Mouse (Mus musculus): ENCODE measurements around the gene Irf1. TPM values are rescaled to one million over a fixed set of nuclear protein-coding genes. Genes with fewer than 3 reads are reported as not detected.
"Not testable (repeated sequence)": the region's sequence is repeated elsewhere in the genome, so short reads cannot be mapped to it uniquely, and the experiment has no call there.

Gene Irf1
- polyA plus RNA-seq, 1 experiment from 2014 or later, result 2.5 TPM

DNA sequence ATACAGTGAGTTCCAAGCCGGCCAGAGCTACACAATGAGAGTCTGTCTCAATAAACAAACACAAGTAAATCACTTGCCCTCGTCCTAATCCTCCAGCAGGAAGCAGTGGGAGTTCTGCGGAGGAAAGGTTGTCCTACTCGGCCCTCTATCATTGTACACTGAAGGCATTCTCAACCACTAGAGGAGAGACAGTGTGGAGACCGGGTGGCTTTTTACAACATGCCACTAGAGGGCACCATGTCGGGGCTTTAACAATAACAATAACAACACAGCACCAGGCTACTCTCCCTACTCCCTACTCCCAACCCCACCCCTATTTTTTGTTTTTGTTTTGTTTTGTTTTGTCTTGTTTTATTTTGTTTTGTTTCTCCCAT, 32.3 kb upstream of the Irf1 start:
- H3K9me3 ChIP-seq (ENCODE audit: control insufficient read depth, low read length), result no peaks in the 10 kb centered on the region
- H3K4me3 ChIP-seq (replicated peaks; ENCODE audit: low read length), result no peak overlapping the region
- H3K27me3 ChIP-seq (replicated peaks; ENCODE audit: control insufficient read depth, insufficient read depth, low read length), result no peaks in the 10 kb centered on the region
- no peak overlapping the region for H3K9ac ChIP-seq (replicated peaks; ENCODE audit: low read depth, low read length)
- no peak for ATAC-seq
- no peak overlapping the region for H3K27ac ChIP-seq (ENCODE audit: low read length)
- 47% methylated on average over 6 of the region's 6 CpGs for WGBS
- H3K4me1 ChIP-seq (replicated peaks; ENCODE audit: control insufficient read depth, insufficient read depth, low read length), result no peaks in the 10 kb centered on the region
- H3K4me2 ChIP-seq (ENCODE audit: low read length), result no peak overlapping the region
- no peaks in the 10 kb centered on the region for H3K36me3 ChIP-seq (ENCODE audit: control insufficient read depth, insufficient read depth)

DNA sequence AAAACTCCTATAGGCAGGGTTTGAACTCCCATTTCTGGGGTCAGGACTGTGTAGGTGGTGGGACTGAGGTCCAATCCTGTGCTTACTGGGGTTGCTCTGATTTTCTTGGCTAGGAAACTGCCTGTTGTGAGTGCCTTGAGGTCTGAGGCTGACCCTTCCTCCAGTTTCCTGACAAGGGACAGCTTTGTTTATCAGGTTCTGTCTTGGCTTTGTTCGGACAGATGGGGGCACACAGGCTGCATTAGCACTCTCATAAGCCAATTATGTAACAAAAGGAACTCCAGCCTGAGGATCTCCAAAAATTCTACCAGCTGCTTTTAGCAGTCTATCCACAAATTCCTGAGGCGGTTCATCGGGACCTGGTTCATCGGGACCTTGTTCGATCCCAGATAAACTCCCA, 27.5 kb upstream of the Irf1 start:
- ATAC-seq, result no peak
- H3K9me3 ChIP-seq (ENCODE audit: control insufficient read depth, low read length), result no peaks in the 10 kb centered on the region
- 4% methylated on average over 5 of the region's 5 CpGs for WGBS
- no peaks in the 10 kb centered on the region for H3K4me1 ChIP-seq (replicated peaks; ENCODE audit: control insufficient read depth, insufficient read depth, low read length)
- H3K27ac ChIP-seq (ENCODE audit: low read length), result no peak overlapping the region
- H3K4me3 ChIP-seq (replicated peaks; ENCODE audit: low read length), result no peak overlapping the region
- H3K27me3 ChIP-seq (replicated peaks; ENCODE audit: control insufficient read depth, insufficient read depth, low read length), result no peaks in the 10 kb centered on the region
- H3K36me3 ChIP-seq (ENCODE audit: control insufficient read depth, insufficient read depth), result no peaks in the 10 kb centered on the region
- no peak overlapping the region for H3K4me2 ChIP-seq (ENCODE audit: low read length)
- no peak overlapping the region for H3K9ac ChIP-seq (replicated peaks; ENCODE audit: low read depth, low read length)

DNA sequence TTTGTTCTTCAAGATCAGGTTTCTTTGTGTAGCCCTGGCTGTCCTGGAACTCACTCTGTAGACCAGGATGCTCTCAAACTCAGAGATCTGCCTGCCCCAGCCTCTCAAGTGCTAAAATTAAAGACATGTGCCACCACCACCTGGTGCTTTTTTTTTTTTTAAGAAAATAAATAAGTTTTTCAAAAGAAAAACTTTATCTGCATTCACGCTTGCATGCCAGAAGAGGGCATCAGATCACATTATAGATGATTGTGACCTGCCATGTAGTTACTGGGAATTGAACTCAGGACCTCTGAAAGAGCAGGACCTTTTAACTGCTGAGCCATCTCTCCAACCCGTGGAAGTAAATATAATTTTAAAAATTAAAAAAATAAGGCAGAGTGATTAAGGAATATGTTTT, 24.6 kb upstream of the Irf1 start:
- no peak overlapping the region for H3K27ac ChIP-seq (ENCODE audit: low read length)
- H3K4me3 ChIP-seq (replicated peaks; ENCODE audit: low read length), result no peak overlapping the region
- H3K9me3 ChIP-seq (ENCODE audit: control insufficient read depth, low read length), result no peaks in the 10 kb centered on the region
- WGBS, result 86% methylated on average over 2 of the region's 2 CpGs
- no peaks in the 10 kb centered on the region for H3K27me3 ChIP-seq (replicated peaks; ENCODE audit: control insufficient read depth, insufficient read depth, low read length)
- no peak overlapping the region for H3K9ac ChIP-seq (replicated peaks; ENCODE audit: low read depth, low read length)
- H3K36me3 ChIP-seq (ENCODE audit: control insufficient read depth, insufficient read depth), result no peaks in the 10 kb centered on the region
- H3K4me2 ChIP-seq (ENCODE audit: low read length), result no peak overlapping the region
- H3K4me1 ChIP-seq (replicated peaks; ENCODE audit: control insufficient read depth, insufficient read depth, low read length), result no peaks in the 10 kb centered on the region
- ATAC-seq, result no peak

DNA sequence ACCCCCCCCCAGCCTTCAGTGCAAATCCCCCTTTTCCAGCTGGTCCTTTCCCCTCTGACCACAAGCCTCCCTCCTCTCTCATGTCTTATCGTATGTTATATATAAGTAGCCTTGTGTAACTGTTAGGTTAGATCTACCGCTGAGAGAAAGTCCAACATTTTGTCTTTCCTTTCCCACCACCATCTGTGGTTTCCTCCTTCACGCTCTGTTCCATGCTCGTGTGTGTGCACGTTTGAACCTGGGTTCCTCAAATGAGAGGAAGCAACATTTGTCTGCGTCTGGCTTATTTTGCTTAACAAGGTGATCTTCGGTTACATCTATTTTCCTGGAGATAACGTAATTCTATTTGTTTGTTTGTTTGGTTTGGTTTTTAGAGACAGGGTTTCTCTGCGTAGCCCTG, 21.8 kb upstream of the Irf1 start:
- H3K27ac ChIP-seq (ENCODE audit: low read length), result no peak overlapping the region
- no peaks in the 10 kb centered on the region for H3K4me1 ChIP-seq (replicated peaks; ENCODE audit: control insufficient read depth, insufficient read depth, low read length)
- ATAC-seq, result no peak
- no peaks in the 10 kb centered on the region for H3K9me3 ChIP-seq (ENCODE audit: control insufficient read depth, low read length)
- 92% methylated on average over 9 of the region's 9 CpGs for WGBS
- H3K36me3 ChIP-seq (ENCODE audit: control insufficient read depth, insufficient read depth), result no peaks in the 10 kb centered on the region
- H3K9ac ChIP-seq (replicated peaks; ENCODE audit: low read depth, low read length), result no peak overlapping the region
- H3K27me3 ChIP-seq (replicated peaks; ENCODE audit: control insufficient read depth, insufficient read depth, low read length), result no peaks in the 10 kb centered on the region
- H3K4me3 ChIP-seq (replicated peaks; ENCODE audit: low read length), result no peak overlapping the region
- no peak overlapping the region for H3K4me2 ChIP-seq (ENCODE audit: low read length)

DNA sequence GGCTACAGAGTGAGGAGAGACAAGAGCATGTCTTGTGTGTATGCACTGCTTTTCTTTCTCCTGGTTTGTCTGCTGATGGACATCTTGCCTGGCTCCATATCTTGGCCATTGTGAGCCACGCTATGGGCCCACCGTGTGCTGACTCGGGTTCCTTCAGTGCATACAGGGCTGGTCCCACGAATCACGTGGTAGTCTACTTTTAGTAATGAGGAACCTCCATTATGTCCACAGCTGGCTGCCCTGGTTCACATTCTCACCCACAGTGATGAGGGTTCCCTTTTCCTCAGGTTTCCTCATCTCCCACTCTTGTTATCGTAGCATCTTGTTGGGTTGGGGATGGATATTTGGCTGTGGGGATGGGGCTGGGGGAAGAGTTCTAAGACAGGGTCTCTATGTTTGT, 21.2 kb upstream of the Irf1 start:
- Histone ChIP-seq H3K36me3 (ENCODE audit: control insufficient read depth, insufficient read depth) (no peaks in the 10 kb centered on the region), H3K4me1 (replicated peaks; ENCODE audit: control insufficient read depth, insufficient read depth, low read length) (no peaks in the 10 kb centered on the region), H3K4me3 (replicated peaks; ENCODE audit: low read length) (no peak overlapping the region), H3K27me3 (replicated peaks; ENCODE audit: control insufficient read depth, insufficient read depth, low read length) (no peaks in the 10 kb centered on the region), H3K9ac (replicated peaks; ENCODE audit: low read depth, low read length) (no peak overlapping the region), H3K27ac (ENCODE audit: low read length) (no peak overlapping the region), H3K4me2 (ENCODE audit: low read length) (no peak overlapping the region), H3K9me3 (ENCODE audit: control insufficient read depth, low read length) (no peaks in the 10 kb centered on the region)
- 87% methylated on average over 6 of the region's 6 CpGs for WGBS
- ATAC-seq, result no peak

DNA sequence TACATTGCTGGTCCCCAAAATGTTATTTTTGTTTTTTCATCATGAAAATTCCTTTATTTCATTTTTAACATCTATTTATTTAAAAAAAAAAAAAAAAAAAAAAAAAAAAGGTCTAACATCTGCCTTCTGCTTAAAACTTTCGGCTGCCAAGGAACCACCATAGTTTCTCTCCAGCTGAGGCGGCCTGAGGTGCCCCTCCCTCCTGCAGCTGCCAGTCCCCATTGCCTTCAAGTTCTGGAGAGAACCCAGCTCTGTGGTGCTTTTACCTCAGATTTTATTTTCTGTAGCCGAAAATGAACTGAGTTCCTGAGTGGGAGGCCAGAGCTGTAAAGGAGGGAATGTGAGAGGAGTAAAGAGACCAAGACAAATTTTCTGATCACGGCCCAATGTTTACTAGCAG, 20.5 kb upstream of the Irf1 start:
- Histone ChIP-seq H3K36me3 (ENCODE audit: control insufficient read depth, insufficient read depth) (no peaks in the 10 kb centered on the region), H3K4me1 (replicated peaks; ENCODE audit: control insufficient read depth, insufficient read depth, low read length) (no peaks in the 10 kb centered on the region), H3K27me3 (replicated peaks; ENCODE audit: control insufficient read depth, insufficient read depth, low read length) (no peaks in the 10 kb centered on the region), H3K9me3 (ENCODE audit: control insufficient read depth, low read length) (no peaks in the 10 kb centered on the region), H3K4me2 (ENCODE audit: low read length) (no peak overlapping the region), H3K4me3 (replicated peaks; ENCODE audit: low read length) (no peak overlapping the region), H3K9ac (replicated peaks; ENCODE audit: low read depth, low read length) (no peak overlapping the region), H3K27ac (ENCODE audit: low read length) (no peak overlapping the region)
- WGBS, result 61% methylated on average over 4 of the region's 4 CpGs
- no peak for ATAC-seq

DNA sequence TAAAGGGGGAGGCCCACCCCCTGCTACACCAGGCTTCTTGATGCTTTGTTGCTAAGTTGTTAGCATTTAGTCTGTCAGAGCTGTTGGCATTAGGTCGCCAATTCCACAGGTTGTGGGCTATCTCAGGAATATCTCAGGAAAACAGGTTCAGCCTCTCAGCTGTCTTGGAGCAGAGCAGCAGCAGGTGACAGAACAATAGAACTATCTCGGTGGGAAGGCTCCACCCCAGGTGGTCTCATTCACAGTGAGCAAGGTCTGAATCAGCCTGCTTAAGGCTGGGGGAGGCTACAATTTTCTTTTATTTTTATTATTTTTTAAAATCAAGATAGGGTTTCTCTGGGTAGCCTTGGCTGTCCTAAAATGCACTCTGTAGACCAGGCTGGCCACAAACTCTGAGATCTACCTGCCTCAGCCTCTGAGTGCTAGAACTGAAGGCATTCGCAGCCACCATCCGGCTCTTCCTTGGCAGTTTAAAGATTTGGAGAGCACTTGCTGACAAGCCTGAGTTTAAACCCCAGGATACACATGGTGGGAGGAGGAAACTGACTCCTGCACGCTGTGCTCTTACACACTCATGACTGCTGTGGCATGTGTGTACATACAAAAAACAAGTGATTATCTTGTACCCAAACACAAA, 20.0 kb upstream of the Irf1 start:
- H3K4me3 ChIP-seq (replicated peaks; ENCODE audit: low read length), result no peak overlapping the region
- no peak overlapping the region for H3K4me2 ChIP-seq (ENCODE audit: low read length)
- no peak overlapping the region for H3K9ac ChIP-seq (replicated peaks; ENCODE audit: low read depth, low read length)
- no peaks in the 10 kb centered on the region for H3K36me3 ChIP-seq (ENCODE audit: control insufficient read depth, insufficient read depth)
- no peaks in the 10 kb centered on the region for H3K4me1 ChIP-seq (replicated peaks; ENCODE audit: control insufficient read depth, insufficient read depth, low read length)
- no peak for ATAC-seq
- no peaks in the 10 kb centered on the region for H3K9me3 ChIP-seq (ENCODE audit: control insufficient read depth, low read length)
- no peaks in the 10 kb centered on the region for H3K27me3 ChIP-seq (replicated peaks; ENCODE audit: control insufficient read depth, insufficient read depth, low read length)
- 48% methylated on average over 5 of the region's 5 CpGs for WGBS
- no peak overlapping the region for H3K27ac ChIP-seq (ENCODE audit: low read length)

DNA sequence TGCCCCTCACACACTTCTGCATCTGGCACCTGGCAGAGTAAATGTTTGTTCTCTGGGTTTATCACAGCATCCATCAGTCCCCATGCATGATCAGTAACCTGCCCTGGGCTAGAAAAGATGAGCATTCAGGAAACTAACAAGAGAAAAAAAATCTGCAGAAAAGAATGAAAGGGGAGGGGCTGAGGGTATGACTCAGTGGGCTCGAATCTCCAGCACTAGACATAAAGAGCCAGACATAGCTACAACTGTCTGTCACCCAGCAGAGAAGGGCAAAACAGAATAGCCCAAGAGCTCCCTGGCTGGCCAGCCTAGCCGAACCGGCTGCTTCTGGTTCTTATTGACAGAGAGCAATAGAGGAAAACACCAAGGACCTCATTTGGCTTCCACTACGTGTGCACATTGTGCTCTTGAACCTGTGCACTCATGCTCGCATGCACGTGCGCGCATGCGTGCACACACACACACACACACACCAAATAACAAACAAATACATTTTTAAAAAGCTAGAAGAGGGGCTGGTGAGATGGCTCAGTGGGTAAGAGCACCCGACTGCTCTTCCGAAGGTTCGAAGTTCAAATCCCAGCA, 14.7 kb upstream of the Irf1 start:
- H3K4me2 ChIP-seq (ENCODE audit: low read length), result no peak overlapping the region
- peaks cover 7% of the 10 kb centered on the region; the same call in 1 of the 2 replicates for H3K4me1 ChIP-seq (replicated peaks; ENCODE audit: control insufficient read depth, insufficient read depth, low read length)
- no peaks in the 10 kb centered on the region for H3K36me3 ChIP-seq (ENCODE audit: control insufficient read depth, insufficient read depth)
- H3K9me3 ChIP-seq (ENCODE audit: control insufficient read depth, low read length), result no peaks in the 10 kb centered on the region
- no peaks in the 10 kb centered on the region for H3K27me3 ChIP-seq (replicated peaks; ENCODE audit: control insufficient read depth, insufficient read depth, low read length)
- H3K4me3 ChIP-seq (replicated peaks; ENCODE audit: low read length), result no peak overlapping the region
- no peak overlapping the region for H3K27ac ChIP-seq (ENCODE audit: low read length)
- 83% methylated on average over 12 of the region's 12 CpGs for WGBS
- H3K9ac ChIP-seq (replicated peaks; ENCODE audit: low read depth, low read length), result no peak overlapping the region
- ATAC-seq, result no peak

DNA sequence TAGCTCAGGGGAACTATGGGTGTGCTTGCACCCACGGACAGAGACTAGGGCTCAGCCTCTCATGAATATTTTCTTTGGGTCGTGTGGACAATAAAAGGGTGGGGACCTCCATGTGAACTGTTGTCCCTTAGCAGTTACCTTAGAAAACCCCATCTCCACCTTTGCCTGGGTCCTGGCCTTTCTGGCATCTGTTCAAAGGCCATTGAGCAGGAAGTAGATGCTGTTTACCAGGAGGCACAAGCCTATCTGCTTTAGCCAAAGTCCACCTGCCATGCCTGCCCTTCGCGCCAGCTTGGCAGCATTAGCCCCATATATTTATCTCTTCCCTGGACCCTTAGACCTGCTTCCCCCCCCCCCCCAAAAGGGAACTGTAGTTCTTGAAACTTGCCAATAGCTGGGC, 12.2 kb upstream of the Irf1 start:
- Histone ChIP-seq H3K27ac (ENCODE audit: low read length) (no peak overlapping the region), H3K9ac (replicated peaks; ENCODE audit: low read depth, low read length) (no peak overlapping the region), H3K36me3 (ENCODE audit: control insufficient read depth, insufficient read depth) (no peaks in the 10 kb centered on the region), H3K27me3 (replicated peaks; ENCODE audit: control insufficient read depth, insufficient read depth, low read length) (peaks cover 7% of the 10 kb centered on the region; the same call in 1 of the 2 replicates), H3K4me2 (ENCODE audit: low read length) (no peak overlapping the region), H3K4me3 (replicated peaks; ENCODE audit: low read length) (no peak overlapping the region), H3K9me3 (ENCODE audit: control insufficient read depth, low read length) (no peaks in the 10 kb centered on the region), H3K4me1 (replicated peaks; ENCODE audit: control insufficient read depth, insufficient read depth, low read length) (peaks cover 8% of the 10 kb centered on the region; the same call in 1 of the 2 replicates)
- no peak for ATAC-seq
- 90% methylated on average over 4 of the region's 4 CpGs for WGBS

DNA sequence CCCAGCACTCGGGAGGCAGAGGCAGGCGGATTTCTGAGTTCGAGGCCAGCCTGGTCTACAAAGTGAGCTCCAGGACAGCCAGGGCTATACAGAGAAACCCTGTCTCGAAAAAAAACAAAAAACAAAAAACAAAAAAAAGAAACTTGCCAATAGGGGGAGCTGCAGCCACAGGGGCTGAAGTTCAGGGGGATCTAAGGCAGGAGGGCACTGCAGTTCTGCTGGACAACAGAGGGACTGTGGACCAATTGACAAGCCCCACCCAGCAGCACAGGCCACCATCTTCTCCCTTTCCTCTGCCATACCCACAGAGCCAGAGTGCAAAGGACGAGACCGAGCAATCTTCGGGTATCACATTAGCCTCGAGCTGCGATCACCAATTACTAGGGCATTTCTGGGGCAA, 11.8 kb upstream of the Irf1 start:
- not testable (repeated sequence) for H3K4me2 ChIP-seq (ENCODE audit: low read length); H3K9ac ChIP-seq (replicated peaks; ENCODE audit: low read depth, low read length); ATAC-seq; H3K27ac ChIP-seq (ENCODE audit: low read length); H3K27me3 ChIP-seq (replicated peaks; ENCODE audit: control insufficient read depth, insufficient read depth, low read length); H3K36me3 ChIP-seq (ENCODE audit: control insufficient read depth, insufficient read depth); H3K9me3 ChIP-seq (ENCODE audit: control insufficient read depth, low read length); H3K4me3 ChIP-seq (replicated peaks; ENCODE audit: low read length)
- H3K4me1 ChIP-seq (replicated peaks; ENCODE audit: control insufficient read depth, insufficient read depth, low read length), result peaks cover 11% of the 10 kb centered on the region; the same call in 1 of the 2 replicates
- WGBS, result 74% methylated on average over 6 of the region's 9 CpGs
